Mouse (Mus musculus) G1E-ER4 (cell line): Measurements from ENCODE around the gene Ces1f. TPM values are rescaled to one million over a fixed set of nuclear protein-coding genes. Genes with fewer than 3 reads are reported as not detected.

Source experiments
- GATA1 ChIP-seq: IDR thresholded peaks from one replicate; pipeline ENCODE4 v1.8.0; 2012; ENCODE audit warnings: low read length, inconsistent platforms
- polyA plus RNA-seq: library from polyadenylated mRNA; stranded (reverse); fragments of >175 nt; gene quantifications from 2 replicates; pipeline ENCODE4 v1.2.3, GENCODE M21; 2012

Ces1f gene
- polyA plus RNA-seq, result not detected in 2 replicates

GRCm38 (mm10) chr8:93279556-93279955 is at the start of gene Ces1f:
Gene Ces1f (minus strand): TSS chr8:93279747.
- TF ChIP-seq GATA1, result no peak

GRCm38 (mm10) chr8:93325123-93325522 is 45.6 kb upstream of the Ces1f start:
- no peak for TF ChIP-seq GATA1

- TF ChIP-seq GATA1, result no peak
Measured at GRCm38 (mm10) chr8:93317031-93317430, 37.5 kb upstream of the Ces1f start.

GRCm38 (mm10) chr8:93315557-93315956 is 36.0 kb upstream of the Ces1f start:
- TF ChIP-seq GATA1, result no peak

- TF ChIP-seq GATA1, result no peak
Measured at GRCm38 (mm10) chr8:93283896-93284295, 4.3 kb upstream of the Ces1f start.

- no peak for TF ChIP-seq GATA1
Measured at GRCm38 (mm10) chr8:93282349-93282748, 2.8 kb upstream of the Ces1f start.

- no peak for TF ChIP-seq GATA1
Measured at GRCm38 (mm10) chr8:93278176-93278805, 1.3 kb downstream of the Ces1f start.

- no peak for TF ChIP-seq GATA1
Measured at GRCm38 (mm10) chr8:93274609-93275008, 4.9 kb downstream of the Ces1f start.

- TF ChIP-seq GATA1, result no peak
Measured at GRCm38 (mm10) chr8:93273321-93273720, 6.2 kb downstream of the Ces1f start.

- TF ChIP-seq GATA1, result no peak
Measured at GRCm38 (mm10) chr8:93272686-93273085, 6.9 kb downstream of the Ces1f start.

GRCm38 (mm10) chr8:93261436-93261835 is 18.1 kb downstream of the Ces1f start:
- no peak for TF ChIP-seq GATA1

GRCm38 (mm10) chr8:93252400-93252925 is 27.1 kb downstream of the Ces1f start:
- no peak for TF ChIP-seq GATA1

GRCm38 (mm10) chr8:93246057-93246456 is 33.5 kb downstream of the Ces1f start:
- no peak for TF ChIP-seq GATA1

- no peak for TF ChIP-seq GATA1
Measured at GRCm38 (mm10) chr8:93239884-93240283, 39.7 kb downstream of the Ces1f start.

GRCm38 (mm10) chr8:93235681-93236080 is 43.9 kb downstream of the Ces1f start:
- no peak for TF ChIP-seq GATA1

GRCm38 (mm10) chr8:93234706-93235105 is 44.8 kb downstream of the Ces1f start:
- TF ChIP-seq GATA1, result no peak

- TF ChIP-seq GATA1, result no peak
Measured at GRCm38 (mm10) chr8:93234068-93234467, 45.5 kb downstream of the Ces1f start.

- TF ChIP-seq GATA1, result no peak
Measured at GRCm38 (mm10) chr8:93229446-93229845, 50.1 kb downstream of the Ces1f start, which contains the start of gene Ces1e. Gene Ces1e (minus strand): TSS chr8:93229619.
